Mouse (Mus musculus) forebrain, embryonic 15.5 days (tissue): Measurements from ENCODE around the gene Prr36. TPM values are rescaled to one million over a fixed set of nuclear protein-coding genes. Genes with fewer than 3 reads are reported as not detected.
"Not testable (repeated sequence)": the region's sequence is repeated elsewhere in the genome, so short reads cannot be mapped to it uniquely, and the experiment has no call there.

Source experiments
- ATAC-seq: fragments of 200-750 bp; cut with Nextera tagmentation; replicated peaks from 2 replicates; pipeline ENCODE4 v1.8.0; 2017; ENCODE audit warnings: mild to moderate bottlenecking, moderate TSS enrichment, moderate library complexity
- H3K27ac ChIP-seq: fragments of 300-500 bp; sonication (generic); replicated peaks from 2 replicates; pipeline ENCODE4 v1.5.1; 2015; ENCODE audit warnings: mild to moderate bottlenecking, inconsistent platforms
- H3K27me3 ChIP-seq: fragments of 300-500 bp; sonication (generic); 2 replicates; pipeline ENCODE4 v1.6.1; 2015; ENCODE audit warnings: inconsistent platforms
- H3K36me3 ChIP-seq: fragments of 300-500 bp; sonication (generic); 2 replicates; pipeline ENCODE4 v1.6.1; 2015; ENCODE audit warnings: mild to moderate bottlenecking, inconsistent platforms
- H3K4me1 ChIP-seq: fragments of 300-500 bp; sonication (generic); 2 replicates; pipeline ENCODE4 v1.6.1; 2015; ENCODE audit warnings: inconsistent platforms
- H3K4me2 ChIP-seq: fragments of 300-500 bp; sonication (generic); replicated peaks from 2 replicates; pipeline ENCODE4 v1.6.1; 2015; ENCODE audit warnings: mild to moderate bottlenecking, inconsistent platforms
- H3K4me3 ChIP-seq: fragments of 300-500 bp; sonication (generic); 2 replicates; pipeline ENCODE4 v1.5.1; 2015; ENCODE audit warnings: mild to moderate bottlenecking, inconsistent platforms
- H3K9ac ChIP-seq: fragments of 300-500 bp; sonication (generic); replicated peaks from 2 replicates; pipeline ENCODE4 v1.6.1; 2015; ENCODE audit warnings: mild to moderate bottlenecking, inconsistent platforms
- H3K9me3 ChIP-seq: fragments of 300-500 bp; sonication (generic); 2 replicates; pipeline ENCODE4 v1.6.1; 2016; ENCODE audit warnings: inconsistent platforms
- WGBS: fragments of 180-500 bp; shearing (Covaris S2); methylation state at CpG from one replicate; pipeline ENCODE4 v1.1.7; 2015; ENCODE audit warnings: mixed read lengths; 5-methylcytosine and 5-hydroxymethylcytosine counted together
- polyA plus RNA-seq: library from polyadenylated mRNA; unstranded; fragments of >200 nt; fragmentation: Nextera tagmentation; extraction: Ambion mirVana; gene quantifications from 2 replicates; pipeline ENCODE4 v1.2.1, GENCODE M21; 2015

Gene Prr36
- 40.5 and 52.5 TPM in 2 replicates for polyA plus RNA-seq

- ATAC-seq: peak; percentile 91
- WGBS: under 1% methylated on average over 44 of the region's 44 CpGs
- Histone ChIP-seq H3K27me3 (no peaks in the 10 kb centered on the region), H3K27ac (peak within 1 kb of the TSS; percentile 96), H3K9me3 (no peaks in the 10 kb centered on the region), H3K4me1 (peaks cover 41% of the 10 kb centered on the region), H3K9ac (peak within 1 kb of the TSS; percentile 97), H3K4me2 (peak within 1 kb of the TSS; percentile 98), H3K4me3 (peak within 1 kb of the TSS; percentile 78), H3K36me3 (no peaks in the 10 kb centered on the region)
Measured at GRCm38 (mm10) chr8:4216791-4217621, at the start of gene Prr36. Gene Prr36, minus strand, starts transcription at chr8:4217459.

GRCm38 (mm10) chr8:4265160-4265914, 48.1 kb upstream of the Prr36 start:
- ATAC-seq: no peak
- H3K4me3 ChIP-seq: no peak overlapping the region
- H3K27ac ChIP-seq: no peak overlapping the region
- H3K36me3 ChIP-seq: peaks cover 92% of the 10 kb centered on the region
- H3K9me3 ChIP-seq: no peaks in the 10 kb centered on the region
- 90% methylated on average over 15 of the region's 15 CpGs for WGBS
- no peaks in the 10 kb centered on the region for H3K4me1 ChIP-seq
- H3K4me2 ChIP-seq: no peak overlapping the region
- H3K27me3 ChIP-seq: no peaks in the 10 kb centered on the region
- H3K9ac ChIP-seq: no peak overlapping the region

- no peak overlapping the region for H3K4me2 ChIP-seq
- no peak overlapping the region for H3K4me3 ChIP-seq
- H3K36me3 ChIP-seq: peaks cover 76% of the 10 kb centered on the region
- H3K27ac ChIP-seq: no peak overlapping the region
- no peak overlapping the region for H3K9ac ChIP-seq
- no peaks in the 10 kb centered on the region for H3K9me3 ChIP-seq
- peaks cover 8% of the 10 kb centered on the region for H3K4me1 ChIP-seq
- WGBS: 90% methylated on average over 8 of the region's 8 CpGs
- no peaks in the 10 kb centered on the region for H3K27me3 ChIP-seq
- ATAC-seq: no peak
Measured at GRCm38 (mm10) chr8:4263105-4263791, 46.0 kb upstream of the Prr36 start.

- H3K27ac ChIP-seq: peak overlapping the region; percentile 96
- WGBS: 84% methylated on average over 4 of the region's 4 CpGs
- peaks cover 63% of the 10 kb centered on the region for H3K36me3 ChIP-seq
- no peak overlapping the region for H3K9ac ChIP-seq
- H3K9me3 ChIP-seq: no peaks in the 10 kb centered on the region
- H3K4me3 ChIP-seq: no peak overlapping the region
- no peak for ATAC-seq
- peaks cover 36% of the 10 kb centered on the region for H3K4me1 ChIP-seq
- H3K4me2 ChIP-seq: no peak overlapping the region
- H3K27me3 ChIP-seq: no peaks in the 10 kb centered on the region
Measured at GRCm38 (mm10) chr8:4259805-4260170, 42.5 kb upstream of the Prr36 start.

- peaks cover 62% of the 10 kb centered on the region for H3K36me3 ChIP-seq
- no peaks in the 10 kb centered on the region for H3K27me3 ChIP-seq
- no peaks in the 10 kb centered on the region for H3K9me3 ChIP-seq
- WGBS: 5% methylated on average over 27 of the region's 33 CpGs
- peak within 1 kb of the TSS; percentile 63 for H3K4me3 ChIP-seq
- ATAC-seq: peak; percentile 91
- peak within 1 kb of the TSS; percentile 65 for H3K4me2 ChIP-seq
- peaks cover 41% of the 10 kb centered on the region for H3K4me1 ChIP-seq
- H3K9ac ChIP-seq: peak within 1 kb of the TSS; percentile 92
- H3K27ac ChIP-seq: peak within 1 kb of the TSS; percentile 96
Measured at GRCm38 (mm10) chr8:4259125-4259804, 42.0 kb upstream of the Prr36 start, which contains the start of gene Ctxn1. Gene Ctxn1, minus strand, starts transcription at chr8:4259274.

GRCm38 (mm10) chr8:4258678-4259077, 41.4 kb upstream of the Prr36 start:
- H3K27ac ChIP-seq: peak overlapping the region; percentile 96
- peaks cover 61% of the 10 kb centered on the region for H3K36me3 ChIP-seq
- H3K9ac ChIP-seq: peak overlapping the region; percentile 92
- H3K4me1 ChIP-seq: peaks cover 47% of the 10 kb centered on the region
- H3K9me3 ChIP-seq: no peaks in the 10 kb centered on the region
- ATAC-seq: peak; percentile 75
- H3K4me3 ChIP-seq: peak overlapping the region; percentile 63
- H3K4me2 ChIP-seq: peak overlapping the region; percentile 65
- H3K27me3 ChIP-seq: no peaks in the 10 kb centered on the region
- WGBS: 1% methylated on average over 32 of the region's 32 CpGs

- Histone ChIP-seq H3K4me2 (peak overlapping the region; percentile 65), H3K4me3 (peak overlapping the region; percentile 63), H3K4me1 (peaks cover 50% of the 10 kb centered on the region), H3K27me3 (no peaks in the 10 kb centered on the region), H3K27ac (peak overlapping the region; percentile 96), H3K36me3 (peaks cover 56% of the 10 kb centered on the region), H3K9ac (peak overlapping the region; percentile 92), H3K9me3 (no peaks in the 10 kb centered on the region)
- WGBS: 2% methylated on average over 35 of the region's 35 CpGs
- peak; percentile 67 for ATAC-seq
Measured at GRCm38 (mm10) chr8:4258233-4258632, 41.0 kb upstream of the Prr36 start.

- peak overlapping the region; percentile 92 for H3K9ac ChIP-seq
- H3K9me3 ChIP-seq: no peaks in the 10 kb centered on the region
- H3K4me2 ChIP-seq: peak overlapping the region; percentile 65
- ATAC-seq: no peak
- WGBS: 55% methylated on average over 4 of the region's 4 CpGs
- H3K4me3 ChIP-seq: peak overlapping the region; percentile 63
- peaks cover 54% of the 10 kb centered on the region for H3K4me1 ChIP-seq
- H3K27ac ChIP-seq: peak overlapping the region; percentile 96
- peaks cover 48% of the 10 kb centered on the region for H3K36me3 ChIP-seq
- H3K27me3 ChIP-seq: no peaks in the 10 kb centered on the region
Measured at GRCm38 (mm10) chr8:4257350-4257749, 40.1 kb upstream of the Prr36 start.

GRCm38 (mm10) chr8:4256911-4257310, 39.7 kb upstream of the Prr36 start:
- peak overlapping the region; percentile 92 for H3K9ac ChIP-seq
- peaks cover 57% of the 10 kb centered on the region for H3K4me1 ChIP-seq
- no peak for ATAC-seq
- H3K27ac ChIP-seq: peak overlapping the region; percentile 96
- peaks cover 44% of the 10 kb centered on the region for H3K36me3 ChIP-seq
- H3K4me2 ChIP-seq: peak overlapping the region; percentile 65
- 40% methylated on average over 4 of the region's 4 CpGs for WGBS
- no peaks in the 10 kb centered on the region for H3K27me3 ChIP-seq
- peak overlapping the region; percentile 63 for H3K4me3 ChIP-seq
- H3K9me3 ChIP-seq: no peaks in the 10 kb centered on the region

- H3K4me2 ChIP-seq, H3K27me3 ChIP-seq, H3K27ac ChIP-seq, H3K4me3 ChIP-seq, H3K9me3 ChIP-seq, H3K9ac ChIP-seq, ATAC-seq: not testable (repeated sequence)
- Histone ChIP-seq H3K36me3 (peaks cover 30% of the 10 kb centered on the region), H3K4me1 (peaks cover 60% of the 10 kb centered on the region)
- 88% methylated on average over 7 of the region's 7 CpGs for WGBS
Measured at GRCm38 (mm10) chr8:4255471-4255870, 38.2 kb upstream of the Prr36 start.

- Histone ChIP-seq H3K9me3 (no peaks in the 10 kb centered on the region), H3K9ac (peak overlapping the region; percentile 89; the same call in 1 of the 2 replicates), H3K36me3 (peaks cover 28% of the 10 kb centered on the region), H3K27me3 (no peaks in the 10 kb centered on the region), H3K4me3 (peak overlapping the region; percentile 89), H3K27ac (peak overlapping the region; percentile 95), H3K4me2 (peak overlapping the region; percentile 72), H3K4me1 (peaks cover 55% of the 10 kb centered on the region)
- whole genome bisulfite sequencing: 34% methylated on average over 6 of the region's 6 CpGs
- ATAC-seq: no peak
Measured at GRCm38 (mm10) chr8:4254001-4254400, 36.7 kb upstream of the Prr36 start.
